Comparison of ENCODE assay signal across 9 mouse cellular contexts in the genomic region with DNA sequence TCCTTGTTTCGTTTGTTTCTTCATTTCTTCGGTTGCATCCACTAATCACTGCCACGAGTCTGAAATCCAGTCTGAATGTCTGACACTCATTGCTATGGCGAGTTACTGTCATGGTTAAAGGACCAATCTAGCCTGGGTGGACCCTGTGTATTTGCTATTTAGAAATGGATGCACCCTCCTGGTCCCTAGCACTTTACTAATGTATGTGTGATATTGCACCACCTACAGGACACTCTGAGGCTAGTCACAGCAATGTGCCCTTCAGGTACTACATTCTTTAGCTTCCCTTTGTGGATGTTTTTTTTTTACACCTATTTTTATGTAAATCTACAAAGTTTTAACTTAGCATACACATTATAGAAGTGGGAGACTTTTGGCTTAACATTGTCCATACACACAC.
DNase-seq lines count a peak whose midpoint lies in the region; TF ChIP-seq lines count a peak whose summit lies in the region.
"Had no signal": no experiment of that assay in that cellular context is flagged by ENCODE, and none has a peak within 500 bp of the region (broad histone marks: within the 10 kb centered on the region; RNA-seq: fewer than 3 reads in every experiment).

No protein-coding gene starts in this region.

- peak; percentile 2 for TF ChIP-seq CTCF in ES-Bruce4 (IDR thresholded peaks at IDR 0.05; ENCODE audit: low read depth, low read length)

- WGBS in heart, embryonic 10.5 days: 74% methylated on average over 4 of the region's 4 CpGs

- H3K27me3 ChIP-seq in heart, embryonic 10.5 days (ENCODE audit: insufficient read depth, poor library complexity, severe bottlenecking): no peaks in the 10 kb centered on the region
- no peaks in the 10 kb centered on the region for H3K27me3 ChIP-seq in ES-Bruce4 (ENCODE audit: control insufficient read depth, insufficient read depth, low read length, poor library complexity, severe bottlenecking)
- H3K27me3 ChIP-seq: heart, embryonic 15.5 days had no signal

- H3K9me3 ChIP-seq in heart, embryonic 10.5 days: no peaks in the 10 kb centered on the region
- H3K9me3 ChIP-seq in ES-Bruce4 (replicated peaks; ENCODE audit: control insufficient read depth, insufficient read depth, low read length, poor library complexity, severe bottlenecking): no peaks in the 10 kb centered on the region
- H3K9me3 ChIP-seq: heart, embryonic 15.5 days had no signal

- no peaks in the 10 kb centered on the region for H3K36me3 ChIP-seq in heart, embryonic 10.5 days
- H3K36me3 ChIP-seq in ES-Bruce4 (ENCODE audit: control insufficient read depth, insufficient read depth, low read length, poor library complexity, severe bottlenecking): no peaks in the 10 kb centered on the region
- H3K36me3 ChIP-seq: heart, embryonic 15.5 days had no signal

- H3K4me3 ChIP-seq in heart, embryonic 10.5 days: no peak overlapping the region
- H3K4me3 ChIP-seq in ES-Bruce4 (ENCODE audit: low read depth, low read length): no peak overlapping the region
- H3K4me3 ChIP-seq: heart, embryonic 15.5 days had no signal

- H3K27ac ChIP-seq in heart, embryonic 10.5 days: no peak overlapping the region
- H3K27ac ChIP-seq in ES-Bruce4 (ENCODE audit: insufficient read depth, low read length): no peak overlapping the region
- H3K27ac ChIP-seq: heart, embryonic 15.5 days had no signal

- H3K4me1 ChIP-seq in heart, embryonic 10.5 days: no peaks in the 10 kb centered on the region
- no peaks in the 10 kb centered on the region for H3K4me1 ChIP-seq in ES-Bruce4 (ENCODE audit: control insufficient read depth, insufficient read depth, low read length)
- H3K4me1 ChIP-seq: heart, embryonic 15.5 days had no signal

- no peak overlapping the region for H3K9ac ChIP-seq in ES-Bruce4 (ENCODE audit: low read depth, poor library complexity, severe bottlenecking)
- H3K9ac ChIP-seq: heart, embryonic 15.5 days had no signal

- TF ChIP-seq EP300 in ES-Bruce4 (IDR thresholded peaks at IDR 0.05; ENCODE audit: insufficient read depth, low read depth, low read length): no peak

- no peak for TF ChIP-seq POLR2A in ES-Bruce4 (IDR thresholded peaks at IDR 0.05; ENCODE audit: insufficient read depth, low read length)

- DNase-seq in heart, adult 18-20 months: peak; percentile 31 to 59
- no peak for DNase-seq in heart, embryonic 10.5 days (ENCODE audit: low spot score)
- DNase-seq in embryo, embryonic 9.5 days (ENCODE audit: extremely low spot score): peak; percentile 15
- DNase-seq in kidney, postnatal 36 days: peak; percentile 31 to 42
- peak; percentile 11 for DNase-seq in retina, postnatal 1 day
- DNase-seq in spleen, postnatal 36 days (ENCODE audit: low spot score in 2 of 2): no peak
- DNase-seq in ovary, adult 18-20 months (ENCODE audit: low spot score): no peak

Comparison
In these comparisons a context has a peak if more than half of its experiments do, and no peak if none do; other contexts are left out.
1. DNase-seq: peak in heart, adult 18-20 months (2 of 2), embryo, embryonic 9.5 days (single experiment), kidney, postnatal 36 days (2 of 2) and retina, postnatal 1 day (single experiment); none in heart, embryonic 10.5 days (single experiment), spleen, postnatal 36 days (0 of 2) and ovary, adult 18-20 months (single experiment).